Mouse (Mus musculus): ENCODE results near the gene Tmem59.

GRCm38 (mm10) chr4:107198072-107198471 lies 19.9 kb downstream of the Tmem59 start:
- TF ChIP-seq GATA1 (IDR thresholded peaks at IDR 0.05; ENCODE audit: borderline replicate concordance, low read length) (no peak), FLI1 (IDR thresholded peaks at IDR 0.05; ENCODE audit: low read length) (no peak)
